Mouse (Mus musculus) heart, postnatal 10 days (tissue): ENCODE data around the gene Nfx1. TPM values are rescaled to one million over a fixed set of nuclear protein-coding genes. Genes with fewer than 3 reads are reported as not detected.
"Not testable (repeated sequence)": the region's sequence is repeated elsewhere in the genome, so short reads cannot be mapped to it uniquely, and the experiment has no call there.

Experiments used
- DNase-seq, 2 experiments: peaks; one replicate each; pipeline ENCODE4 v3.0.0; 2021
- intact Hi-C: fragments of 180-260 bp; cut with DNase I; formaldehyde crosslinking; loops from one replicate; pipeline ENCODE4 v1.15.1; 2025
- total RNA-seq, 2 experiments: library from RNA; stranded (reverse); gene quantifications; 2 replicates each; pipeline ENCODE4 v1.2.3; 2021

Gene Nfx1
- 10 to 100 TPM; 27.7 to 30.5 TPM for total RNA-seq

GRCm38 (mm10) chr4:40970842-40971701, at the start of gene Nfx1:
Gene Nfx1, plus strand, starts transcription at chr4:40970906.
- peak; percentile 96 to 97 for DNase-seq
- intact Hi-C loops = loop anchor here (2.0 kb wide), 1 partner anchor 22 kb away; the partner anchor contains the start of genes Bag1 and Chmp5

GRCm38 (mm10) chr4:40921288-40921687, 49.4 kb upstream of the Nfx1 start:
- DNase-seq = no peak
- intact Hi-C loops = no loop called here

- DNase-seq = no peak
- intact Hi-C loops = no loop called here
Measured at GRCm38 (mm10) chr4:40923087-40923651, 47.5 kb upstream of the Nfx1 start.

DNA sequence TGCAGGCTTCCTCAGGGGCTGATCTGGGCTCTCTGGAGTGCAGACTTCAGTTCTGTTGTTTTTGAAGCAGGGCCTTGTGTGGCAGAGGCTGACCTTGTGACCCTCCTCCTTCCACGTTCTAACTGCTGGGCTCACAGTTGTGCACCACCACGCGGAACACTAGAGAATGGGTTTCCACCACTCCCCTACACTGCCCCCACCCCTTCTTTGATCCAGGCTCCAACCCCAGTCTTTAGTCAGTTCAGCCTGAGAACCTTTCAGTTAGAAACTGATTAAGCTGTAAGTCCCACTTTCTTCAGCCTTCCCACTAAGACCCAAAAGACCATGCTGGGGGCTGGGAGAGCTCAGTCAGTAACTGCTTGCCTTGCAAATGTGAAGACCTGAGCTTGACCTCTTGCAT, 45.1 kb upstream of the Nfx1 start:
- no peak for DNase-seq
- intact Hi-C loops = no loop called here

DNA sequence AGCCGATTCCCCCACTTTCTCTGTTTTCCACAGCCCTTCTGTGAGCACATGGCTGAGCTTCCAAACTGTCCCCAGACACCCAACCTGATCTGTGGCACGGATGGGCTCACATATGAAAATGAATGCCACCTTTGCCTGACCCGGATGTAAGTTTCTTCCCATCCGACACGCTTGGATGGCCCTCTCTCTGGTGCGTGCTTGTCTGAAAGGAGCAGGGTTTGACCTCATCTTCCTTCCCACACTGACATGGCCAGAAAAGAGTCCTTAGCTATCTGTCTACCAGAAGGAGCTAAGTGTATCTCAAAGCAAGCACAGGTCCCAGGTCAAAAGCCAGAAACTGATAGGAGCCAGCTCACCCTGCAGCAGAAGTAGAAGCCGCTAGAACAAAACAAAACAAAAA, 41.7 kb upstream of the Nfx1 start:
- intact Hi-C loops = no loop called here

GRCm38 (mm10) chr4:40933694-40934093, 37.0 kb upstream of the Nfx1 start:
- intact Hi-C loops = no loop called here
- no peak for DNase-seq

More for the DNA sequence above, 41.7 kb upstream of the Nfx1 start:
- DNase-seq = no peak

DNA sequence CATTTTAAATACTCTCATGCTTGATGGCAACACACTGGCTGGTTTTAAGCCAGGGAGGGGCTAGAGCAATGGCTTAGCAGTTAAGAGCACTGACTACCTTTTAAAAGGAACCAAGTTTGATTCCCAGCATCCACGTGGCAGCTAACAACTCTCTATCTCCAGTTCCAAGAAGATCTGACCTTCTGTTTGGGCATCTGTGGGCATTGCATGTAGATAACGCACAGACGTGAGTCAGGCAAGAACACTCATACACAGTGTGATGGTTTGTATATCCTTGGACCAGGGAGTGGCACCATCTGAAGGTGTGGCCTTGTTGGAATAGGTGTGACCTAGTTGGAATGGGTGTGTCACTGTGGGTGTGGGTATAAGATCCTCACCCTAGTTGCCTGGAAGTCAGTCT, 36.3 kb upstream of the Nfx1 start:
- DNase-seq, intact Hi-C loops: not testable (repeated sequence)

DNA sequence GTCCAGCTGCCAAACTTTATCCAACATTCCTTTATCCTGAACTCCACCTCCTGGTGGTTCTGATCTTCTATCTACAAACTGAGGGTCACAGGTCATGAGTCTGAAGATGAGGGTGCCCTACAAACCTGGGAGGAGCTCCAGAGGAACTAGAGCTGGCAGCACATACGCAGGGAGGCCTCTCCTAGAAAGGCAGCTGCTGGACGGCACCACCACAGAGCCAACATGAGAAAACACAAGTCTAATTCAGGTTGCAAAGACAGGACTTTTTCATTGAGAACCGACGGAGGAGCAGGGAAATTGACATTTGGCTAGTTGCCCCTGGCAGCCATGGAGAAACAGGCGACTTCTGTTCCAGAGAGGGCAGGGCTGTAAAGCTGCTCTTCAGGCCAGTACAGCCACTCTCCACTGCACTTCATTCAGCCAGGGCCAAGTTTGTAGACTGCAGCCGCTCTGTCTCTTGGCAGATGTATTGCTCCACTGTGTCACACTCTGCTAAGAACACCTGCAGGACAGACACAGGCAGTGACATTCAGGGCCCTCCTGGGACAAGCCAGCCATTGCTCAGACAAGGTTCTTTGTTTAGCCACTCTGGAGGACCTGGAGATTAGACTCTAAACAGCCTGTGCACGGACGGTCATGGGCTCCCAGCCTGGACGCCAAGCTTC, 34.4 kb upstream of the Nfx1 start:
- DNase-seq = peak; percentile 85 to 86
- intact Hi-C loops = no loop called here

GRCm38 (mm10) chr4:40938793-40939192, 31.9 kb upstream of the Nfx1 start:
- intact Hi-C loops = no loop called here
- DNase-seq = no peak

GRCm38 (mm10) chr4:40943651-40944050, 27.1 kb upstream of the Nfx1 start:
- intact Hi-C loops = no loop called here
- DNase-seq = no peak

DNA sequence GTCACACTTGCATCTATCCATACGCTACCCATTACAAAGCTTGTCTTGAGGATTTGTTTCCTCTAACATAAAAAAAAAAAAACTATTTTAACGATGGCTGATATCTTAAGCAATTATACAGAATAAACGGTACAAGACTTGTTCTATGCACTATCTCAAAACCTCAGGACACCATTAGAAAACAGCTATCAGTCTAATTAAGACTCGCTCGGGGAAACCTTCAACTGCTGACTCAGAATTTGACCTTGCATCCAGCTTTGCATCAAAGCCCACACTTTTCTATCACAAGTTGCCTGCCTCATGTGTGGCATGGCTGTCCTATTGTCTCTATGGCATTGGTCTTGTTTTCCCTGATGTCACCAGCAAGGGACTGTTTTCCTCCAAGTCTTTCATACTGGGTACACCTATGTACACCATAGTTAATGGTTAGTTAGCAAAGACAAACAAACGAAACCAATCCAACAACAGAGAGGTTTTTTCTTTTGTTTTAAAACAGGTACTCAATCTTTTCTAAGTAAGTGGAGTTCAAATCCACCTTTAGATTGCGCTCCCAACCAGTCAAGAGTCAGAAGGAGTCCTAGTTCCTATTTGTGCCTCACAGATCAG, 24.1 kb upstream of the Nfx1 start:
- intact Hi-C loops = loop anchor here (2.0 kb wide), 1 partner anchor 174 kb away; no protein-coding TSS in a partner anchor

DNA sequence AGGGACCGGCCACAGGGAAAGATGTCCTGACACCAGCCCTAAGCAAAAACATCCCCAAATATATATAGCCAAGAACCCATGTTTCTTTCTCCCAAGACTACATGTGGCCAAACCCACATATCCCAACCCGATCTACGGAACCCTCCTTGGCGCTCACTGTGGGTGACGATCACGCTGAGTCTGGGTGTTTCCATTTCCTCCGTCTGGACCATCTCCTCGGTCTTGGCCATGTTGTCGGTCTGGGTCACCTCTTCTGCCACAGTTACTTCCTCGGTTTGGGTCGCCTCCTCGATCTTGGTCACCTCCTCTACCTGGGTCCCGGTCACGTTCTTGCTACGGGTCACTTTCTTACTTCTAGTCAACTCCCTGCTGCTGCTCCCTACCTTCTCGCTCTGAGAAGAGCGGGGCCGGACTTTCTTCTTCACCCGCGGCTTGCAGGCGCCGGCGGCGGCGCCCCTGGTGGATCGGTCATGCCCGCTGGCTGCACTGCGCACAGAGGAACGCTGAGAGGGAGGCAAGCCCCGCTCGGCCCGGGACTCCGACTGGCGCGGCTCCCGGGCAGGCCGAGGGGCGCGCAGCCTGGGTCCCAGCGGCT, 23.0 kb upstream of the Nfx1 start:
- no peak for DNase-seq
- intact Hi-C loops = loop anchor here (2.0 kb wide), 2 partner anchors 23 to 175 kb away; partner anchors contain the start of gene Nfx1

More for the DNA sequence above, 24.1 kb upstream of the Nfx1 start:
- no peak for DNase-seq

DNA sequence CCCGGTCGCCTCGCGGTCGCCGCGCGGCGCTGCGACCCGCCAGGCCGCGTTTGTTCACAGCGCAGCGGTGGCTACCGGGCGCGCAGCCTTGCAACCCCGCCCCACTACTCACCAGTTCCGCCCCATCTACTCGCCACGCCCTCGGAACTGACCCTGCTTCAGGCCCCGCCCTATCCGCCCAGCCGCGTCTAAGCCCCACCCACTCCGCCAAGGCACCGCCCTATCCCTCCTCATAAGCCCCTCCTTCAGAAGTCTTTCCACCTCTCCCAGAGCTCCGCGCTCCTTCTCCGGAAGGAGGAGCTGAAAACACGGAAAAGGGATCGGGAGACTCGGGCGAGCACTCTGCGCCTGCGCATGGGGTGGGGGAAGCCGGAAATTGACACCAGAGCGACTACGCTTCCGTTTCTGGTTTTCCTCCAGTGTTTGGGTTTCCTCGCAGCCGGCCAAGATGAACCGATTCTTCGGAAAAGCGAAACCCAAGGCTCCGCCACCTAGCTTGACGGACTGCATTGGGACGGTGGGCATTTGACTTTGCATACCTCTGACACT, 22.5 kb upstream of the Nfx1 start, which contains the start of the genes Bag1 and Chmp5:
Bag1 (minus strand) TSS at position 135 of the 549 bp plus-strand sequence.
Chmp5 (plus strand) TSS at position 248 of the 549 bp plus-strand sequence.
- intact Hi-C loops = loop anchor here (2.0 kb wide), 1 partner anchor 23 kb away; the partner anchor contains the start of gene Nfx1
- peak; percentile 99 to 100 for DNase-seq

DNA sequence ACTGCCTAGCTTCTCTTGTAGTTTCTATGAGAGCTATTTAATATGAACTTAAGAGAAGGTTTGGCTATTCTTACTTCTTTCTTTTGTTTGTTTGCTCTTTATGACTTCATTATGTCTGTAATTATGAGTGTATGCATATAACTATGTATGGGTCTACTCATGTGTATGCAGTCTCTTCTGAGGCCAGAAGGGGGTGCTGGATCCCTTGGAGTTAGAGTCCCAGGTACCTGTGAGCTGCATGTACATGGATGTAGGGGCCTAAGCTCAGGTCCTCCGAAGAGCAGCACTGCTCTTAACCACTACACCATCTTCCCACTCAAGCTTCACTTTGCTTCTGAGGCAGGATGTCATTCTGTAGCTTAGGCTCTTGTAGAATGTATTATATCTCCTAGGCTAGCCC, 17.2 kb upstream of the Nfx1 start:
- no peak for DNase-seq
- intact Hi-C loops = no loop called here

DNA sequence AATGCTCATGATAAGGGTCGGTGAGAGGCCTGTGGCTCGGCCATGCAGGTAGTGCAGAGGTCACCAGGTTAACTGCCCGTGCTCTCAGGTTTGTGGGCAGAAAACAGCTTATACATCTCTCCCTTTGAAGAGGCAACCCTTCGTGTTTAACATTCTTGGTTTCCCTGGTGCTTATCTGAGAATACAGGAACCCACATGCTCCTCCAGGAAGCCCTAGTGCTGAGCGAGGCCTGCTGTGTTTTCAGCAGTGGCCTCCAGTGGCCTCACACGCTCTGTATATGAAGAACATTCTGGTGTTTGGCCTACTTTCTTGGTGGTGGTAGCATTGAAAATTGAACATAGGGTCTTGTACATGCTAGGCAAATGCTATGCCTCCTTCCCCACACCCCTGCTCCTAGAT, 14.8 kb upstream of the Nfx1 start:
- intact Hi-C loops = no loop called here
- DNase-seq = no peak

GRCm38 (mm10) chr4:40963536-40963935, 7.2 kb upstream of the Nfx1 start:
- no peak for DNase-seq
- intact Hi-C loops = no loop called here

- no peak for DNase-seq
- intact Hi-C loops = no loop called here
Measured at GRCm38 (mm10) chr4:40969161-40969560, 1.5 kb upstream of the Nfx1 start.

DNA sequence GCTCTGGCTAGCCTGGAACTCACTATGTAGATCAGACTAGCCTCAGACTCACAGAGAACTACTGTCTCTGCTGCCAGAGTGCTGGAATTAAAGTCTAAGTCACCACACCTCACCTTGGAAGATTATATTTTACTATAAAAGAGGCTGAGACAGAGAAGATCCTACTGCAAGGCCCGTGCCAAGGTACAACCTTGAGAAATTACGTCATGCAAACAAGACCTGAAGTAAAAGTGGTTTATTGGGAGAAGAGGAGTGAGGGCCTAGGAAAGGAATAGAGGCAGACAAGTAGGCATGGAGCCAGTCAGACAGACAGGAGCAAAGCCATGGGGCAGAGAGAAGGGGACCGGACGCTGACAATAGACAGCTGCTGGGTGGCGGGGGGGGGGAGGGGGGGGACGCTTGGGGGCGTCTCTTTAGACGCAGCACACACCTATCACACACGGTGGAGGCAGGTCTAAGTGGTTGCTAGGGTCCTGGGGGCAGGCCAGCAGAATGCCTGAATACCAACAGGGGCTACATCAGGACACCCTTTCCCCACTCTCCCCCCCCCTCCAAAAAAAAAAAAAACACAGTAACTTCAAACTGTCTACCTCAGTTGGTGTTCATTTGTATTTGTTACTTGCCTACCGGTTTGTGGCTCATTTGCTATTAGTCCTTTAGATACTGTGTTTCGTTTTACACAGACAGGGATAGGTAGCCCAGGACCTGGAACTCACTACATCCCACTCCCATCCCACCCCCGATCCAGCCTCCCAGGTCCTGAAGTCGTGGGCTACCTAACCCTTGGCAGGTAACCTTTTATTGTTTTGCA, 720 bp upstream of the Nfx1 start:
- DNase-seq = peak; percentile 11 to 43
- intact Hi-C loops = loop anchor here (2.0 kb wide), 1 partner anchor 21 kb away; the partner anchor contains the start of genes Bag1 and Chmp5

DNA sequence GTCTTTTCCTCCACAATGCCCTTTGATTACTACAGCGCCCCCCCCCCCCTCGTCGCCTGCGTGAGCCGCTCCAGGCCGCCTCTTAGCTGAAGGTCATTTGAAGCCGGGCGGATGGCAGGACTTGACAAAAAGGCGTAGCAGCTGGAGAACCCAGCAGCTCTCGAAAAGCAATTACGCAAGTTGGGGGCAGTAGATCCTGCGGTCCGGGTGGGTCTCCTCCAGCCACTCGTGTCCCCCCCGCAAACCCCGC, 189 bp upstream of the Nfx1 start:
- DNase-seq = no peak
- intact Hi-C loops = loop anchor here (2.0 kb wide), 1 partner anchor 22 kb away; the partner anchor contains the start of genes Bag1 and Chmp5
